Mouse (Mus musculus): ENCODE data around the gene Ptprj.
"Not testable (repeated sequence)": the region's sequence is repeated elsewhere in the genome, so short reads cannot be mapped to it uniquely, and the experiment has no call there.

Gene Ptprj

GRCm38 (mm10) chr2:90480747-90481308 is 99.6 kb downstream of the Ptprj start:
- no peak for DNase-seq (ENCODE audit: inconsistent ontology term)

- DNase-seq (ENCODE audit: inconsistent ontology term), result no peak
Observed at GRCm38 (mm10) chr2:90478531-90478930, 101.9 kb downstream of the Ptprj start.

- no peak for DNase-seq (ENCODE audit: inconsistent ontology term)
Observed at GRCm38 (mm10) chr2:90477617-90478016, 102.8 kb downstream of the Ptprj start.

GRCm38 (mm10) chr2:90476792-90477191 is 103.7 kb downstream of the Ptprj start:
- DNase-seq (ENCODE audit: inconsistent ontology term), result no peak

DNA sequence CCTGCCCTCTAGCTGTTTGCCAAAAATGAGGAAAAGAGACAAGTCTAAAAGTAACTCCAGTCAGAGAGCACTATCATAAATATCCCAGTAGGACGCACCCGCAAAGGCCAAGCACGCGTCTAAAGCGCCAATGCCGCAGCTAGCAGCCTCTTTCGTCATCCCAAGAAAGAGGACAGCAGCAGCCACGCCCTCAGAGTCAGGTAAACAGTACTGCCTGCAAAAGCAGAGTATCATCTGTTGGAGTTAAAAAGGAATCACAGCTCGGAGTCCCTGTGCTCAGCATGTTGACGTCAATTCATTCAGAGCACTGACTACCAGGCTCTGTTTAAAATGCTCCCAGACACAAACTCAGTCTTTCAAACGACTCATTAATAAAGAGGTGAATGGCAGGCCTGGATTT is 104.1 kb downstream of the Ptprj start:
- no peak for DNase-seq (ENCODE audit: inconsistent ontology term)

DNA sequence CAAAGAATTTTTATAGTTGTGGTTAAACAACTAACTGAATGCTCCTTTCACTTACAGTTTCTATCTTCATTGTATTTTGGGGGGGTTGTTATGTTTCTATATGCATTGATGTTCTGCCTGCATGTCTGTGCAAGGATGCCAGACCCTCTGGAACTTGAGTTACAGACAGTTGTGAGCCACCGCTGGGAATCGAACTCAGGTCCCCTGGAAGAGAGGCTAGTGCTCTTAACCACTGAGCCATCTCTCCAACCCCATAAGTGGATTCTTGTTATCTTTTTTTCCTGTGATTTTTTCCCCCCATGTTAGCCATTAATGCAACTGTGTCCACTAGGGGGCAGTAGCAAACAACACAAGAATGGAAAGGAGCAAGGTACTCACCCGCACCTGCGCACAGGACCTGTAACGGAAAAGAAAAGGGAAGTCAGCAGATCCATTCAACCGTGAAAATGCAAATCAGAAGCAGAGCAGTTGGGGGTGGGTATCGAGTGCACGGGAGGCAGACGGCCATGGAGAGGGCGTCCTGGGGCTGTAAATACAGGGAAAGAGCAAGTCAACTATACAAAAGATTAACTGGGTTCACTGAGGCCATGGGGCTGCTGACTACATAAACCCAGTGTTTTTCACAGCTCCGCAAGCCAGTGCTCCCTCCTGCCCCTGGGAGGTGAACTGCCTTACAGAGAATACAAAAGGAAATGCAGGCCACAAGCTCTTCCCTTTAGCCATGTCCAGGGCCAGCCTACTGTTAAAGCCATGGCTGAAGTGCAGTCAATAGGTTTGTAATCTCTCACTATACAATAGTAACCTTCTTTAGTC is 105.6 kb downstream of the Ptprj start:
- DNase-seq (ENCODE audit: inconsistent ontology term), result peak; percentile 93

GRCm38 (mm10) chr2:90472701-90473100 is 107.7 kb downstream of the Ptprj start:
- DNase-seq (ENCODE audit: inconsistent ontology term), result no peak

DNA sequence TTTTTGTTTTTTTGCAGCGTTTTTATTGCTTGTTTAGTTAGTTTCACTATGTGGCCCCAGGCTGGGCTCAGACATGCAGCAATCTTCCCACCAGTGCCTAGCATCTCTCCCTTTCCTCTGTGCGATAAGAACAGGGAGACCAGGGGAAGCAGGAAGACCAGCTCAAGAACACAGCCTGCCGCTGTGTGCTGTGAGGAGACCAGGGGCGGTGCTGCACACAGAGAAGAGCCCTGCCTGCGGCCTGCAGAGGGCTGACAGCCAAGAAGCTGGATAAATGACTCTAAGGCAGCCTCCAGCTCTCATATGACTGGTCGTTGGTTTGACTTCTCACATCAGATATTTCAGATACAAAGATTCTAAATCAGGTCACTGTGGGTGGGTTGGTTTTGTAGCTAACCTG is 110.3 kb downstream of the Ptprj start:
- DNase-seq (ENCODE audit: inconsistent ontology term), result no peak

DNA sequence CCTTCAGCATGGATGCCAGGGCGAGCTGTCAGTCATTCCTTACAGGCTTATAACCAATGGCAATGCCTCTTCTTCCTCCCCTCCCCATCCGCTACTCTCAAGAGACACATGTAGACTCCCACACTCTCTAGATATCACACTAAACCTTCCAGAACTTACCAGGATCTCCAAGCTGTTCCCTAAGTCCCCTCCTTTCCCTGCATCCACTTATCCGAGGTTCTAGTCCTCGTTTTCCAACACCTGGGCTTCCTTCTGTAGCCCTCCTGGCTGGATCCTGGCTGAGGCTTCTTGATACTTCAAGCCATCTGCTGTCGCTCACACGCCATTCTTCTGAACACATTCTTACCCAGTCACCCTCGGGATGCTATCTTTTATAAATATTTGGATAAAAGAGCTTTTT is 114.0 kb downstream of the Ptprj start:
- no peak for DNase-seq (ENCODE audit: inconsistent ontology term)

DNA sequence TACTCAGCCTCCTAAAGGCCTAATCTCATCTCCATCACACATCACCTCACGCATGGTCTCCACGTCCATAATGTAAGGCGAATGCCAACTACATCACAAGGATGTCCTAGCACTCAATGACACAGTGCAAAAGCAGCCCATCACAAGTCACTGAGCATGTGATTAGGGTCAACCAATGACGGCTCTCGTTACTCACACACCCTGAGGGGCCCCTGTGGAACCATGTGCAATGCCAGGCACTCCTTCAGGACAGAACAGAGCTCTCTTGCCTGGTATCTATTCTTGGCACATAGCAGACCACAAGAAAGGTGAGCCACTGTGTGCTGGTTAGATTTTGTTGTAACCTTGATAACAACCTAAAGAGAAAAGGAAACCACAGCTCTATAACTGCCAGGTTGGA is 116.7 kb downstream of the Ptprj start:
- no peak for DNase-seq (ENCODE audit: inconsistent ontology term)

GRCm38 (mm10) chr2:90462252-90462651 is 118.2 kb downstream of the Ptprj start:
- no peak for DNase-seq (ENCODE audit: inconsistent ontology term)

GRCm38 (mm10) chr2:90457946-90458345 is 122.5 kb downstream of the Ptprj start:
- DNase-seq (ENCODE audit: inconsistent ontology term), result no peak

DNA sequence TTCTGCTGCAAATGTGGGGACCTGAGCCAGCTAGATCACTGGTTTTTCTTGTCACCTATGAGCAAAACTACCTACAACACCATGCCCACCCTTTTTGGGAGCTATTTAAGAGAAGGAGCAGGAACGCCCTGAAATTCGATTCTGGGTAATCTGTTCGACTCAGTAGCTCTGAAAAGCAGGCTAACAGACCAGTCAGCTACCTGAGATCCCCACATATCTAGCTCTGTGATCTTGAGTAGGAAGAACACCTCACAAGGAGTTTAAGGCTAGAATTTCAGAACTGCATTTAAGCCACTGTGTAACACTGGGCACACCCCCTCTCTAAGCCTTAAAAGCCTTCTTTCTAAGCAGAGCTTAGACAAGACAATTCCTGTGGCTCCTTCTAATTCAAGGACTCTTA is 128.1 kb downstream of the Ptprj start:
- DNase-seq (ENCODE audit: inconsistent ontology term), result no peak

GRCm38 (mm10) chr2:90448967-90449740 is 131.3 kb downstream of the Ptprj start:
- DNase-seq (ENCODE audit: inconsistent ontology term), result no peak

GRCm38 (mm10) chr2:90443811-90444210 is 136.6 kb downstream of the Ptprj start:
- DNase-seq (ENCODE audit: inconsistent ontology term), result no peak

DNA sequence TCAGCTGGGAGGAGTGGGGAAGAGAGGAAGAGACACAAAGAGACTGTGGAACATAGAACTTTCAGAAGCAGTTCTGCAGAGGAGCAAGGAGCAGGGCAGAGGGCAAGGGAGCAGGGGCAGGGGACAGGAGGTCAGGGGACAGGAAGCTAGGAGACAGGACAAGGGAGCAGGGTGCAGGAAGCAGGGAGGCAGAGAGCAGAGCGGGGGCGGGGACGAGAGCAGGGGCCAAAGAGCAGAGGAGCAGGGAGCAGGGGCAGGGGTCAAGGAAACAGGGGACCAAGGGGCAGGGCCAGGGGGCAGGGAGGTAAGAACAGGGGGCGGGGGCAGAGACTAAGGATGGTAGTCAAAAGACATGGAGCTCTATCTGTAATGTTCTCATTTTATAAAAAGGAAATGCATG is 138.6 kb downstream of the Ptprj start:
- DNase-seq (ENCODE audit: inconsistent ontology term), result not testable (repeated sequence)

DNA sequence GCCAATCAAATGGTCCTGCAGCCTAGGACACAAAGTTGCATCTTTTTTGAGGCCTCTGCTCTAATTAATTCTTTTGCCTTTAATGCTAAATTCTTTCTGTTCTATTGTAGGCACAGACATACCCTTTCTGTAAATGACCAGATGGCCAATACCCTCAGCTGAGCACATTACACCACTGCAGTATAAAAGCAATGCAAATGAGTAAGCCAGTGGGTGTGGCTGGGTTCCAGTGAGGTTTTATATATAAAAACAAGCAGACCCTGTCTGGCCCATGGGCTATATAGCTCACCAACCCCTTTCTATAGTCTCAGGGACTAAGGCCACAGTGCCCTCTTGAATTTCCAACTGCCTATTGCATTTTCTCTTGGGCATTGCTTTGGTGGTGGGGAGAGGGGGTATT is 140.3 kb downstream of the Ptprj start:
- not testable (repeated sequence) for DNase-seq (ENCODE audit: inconsistent ontology term)

GRCm38 (mm10) chr2:90437453-90437852 is 143.0 kb downstream of the Ptprj start:
- DNase-seq (ENCODE audit: inconsistent ontology term), result not testable (repeated sequence)

- not testable (repeated sequence) for DNase-seq (ENCODE audit: inconsistent ontology term)
Observed at GRCm38 (mm10) chr2:90429782-90430181, 150.7 kb downstream of the Ptprj start.

GRCm38 (mm10) chr2:90428988-90429717 is 151.3 kb downstream of the Ptprj start:
- not testable (repeated sequence) for DNase-seq (ENCODE audit: inconsistent ontology term)

DNA sequence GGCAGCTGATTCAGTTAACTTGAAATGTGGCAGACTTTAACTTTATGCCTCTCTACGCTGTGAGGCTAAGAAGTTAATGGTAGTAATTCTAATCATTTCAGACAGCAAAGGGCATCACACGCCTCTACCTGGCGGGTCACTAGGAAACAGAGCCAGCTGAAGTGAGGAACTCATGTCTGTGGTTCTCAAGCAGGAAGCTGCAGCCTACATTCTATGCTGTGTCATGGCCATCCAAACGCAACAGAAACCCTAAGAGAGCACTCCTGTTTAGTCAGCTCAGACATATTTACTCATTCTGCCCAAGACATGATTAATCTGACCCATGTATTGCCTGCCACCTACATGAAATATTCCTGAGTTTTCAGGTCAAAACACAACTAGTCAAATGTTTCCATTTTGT is 155.5 kb downstream of the Ptprj start:
- DNase-seq (ENCODE audit: inconsistent ontology term), result not testable (repeated sequence)

- DNase-seq (ENCODE audit: inconsistent ontology term), result peak; percentile 93
Observed at GRCm38 (mm10) chr2:90422282-90422681, 158.2 kb downstream of the Ptprj start.

All from Muller cell, postnatal 12 days (primary cell).